Mouse (Mus musculus) retina, embryonic 14.5 days (tissue): Measurements from ENCODE around the gene Fubp3.

Experiments used
- DNase-seq: peaks from one replicate; pipeline ENCODE4 v3.0.0-alpha.2; 2015; ENCODE audit warnings: low spot score

Gene Fubp3

GRCm38 (mm10) chr2:31619208-31619607, 46.8 kb downstream of the Fubp3 start:
- DNase-seq = no peak

GRCm38 (mm10) chr2:31633531-31633930, 61.1 kb downstream of the Fubp3 start:
- no peak for DNase-seq

GRCm38 (mm10) chr2:31635281-31636137, 63.1 kb downstream of the Fubp3 start:
- DNase-seq = peak; percentile 24

GRCm38 (mm10) chr2:31636138-31636741, 63.8 kb downstream of the Fubp3 start:
- DNase-seq = peak; percentile 29

GRCm38 (mm10) chr2:31636742-31637141, 64.3 kb downstream of the Fubp3 start:
- peak; percentile 34 for DNase-seq

GRCm38 (mm10) chr2:31637311-31637710, 64.9 kb downstream of the Fubp3 start:
- DNase-seq = no peak

- DNase-seq = peak; percentile 69
Observed at GRCm38 (mm10) chr2:31637807-31638206, 65.4 kb downstream of the Fubp3 start.

GRCm38 (mm10) chr2:31638581-31639465, 66.4 kb downstream of the Fubp3 start:
- DNase-seq = no peak

- peak; percentile 24 for DNase-seq
Observed at GRCm38 (mm10) chr2:31639466-31639760, 67.0 kb downstream of the Fubp3 start.

GRCm38 (mm10) chr2:31639901-31640608, 67.6 kb downstream of the Fubp3 start, which contains the start of gene Prdm12:
TSS of gene Prdm12 (plus strand) at chr2:31640037.
- no peak for DNase-seq

GRCm38 (mm10) chr2:31640609-31641507, 68.4 kb downstream of the Fubp3 start:
- DNase-seq = peak; percentile 32

- no peak for DNase-seq
Observed at GRCm38 (mm10) chr2:31641508-31641830, 69.0 kb downstream of the Fubp3 start.

GRCm38 (mm10) chr2:31641929-31642328, 69.5 kb downstream of the Fubp3 start:
- DNase-seq = no peak

GRCm38 (mm10) chr2:31653971-31654853, 81.8 kb downstream of the Fubp3 start:
- DNase-seq = peak; percentile 47

GRCm38 (mm10) chr2:31654854-31655559, 82.6 kb downstream of the Fubp3 start:
- DNase-seq = peak; percentile 75

GRCm38 (mm10) chr2:31656374-31656773, 83.9 kb downstream of the Fubp3 start:
- DNase-seq = no peak

- DNase-seq = no peak
Observed at GRCm38 (mm10) chr2:31662939-31663803, 90.7 kb downstream of the Fubp3 start.

GRCm38 (mm10) chr2:31663804-31664180, 91.3 kb downstream of the Fubp3 start:
- DNase-seq = no peak
